Mouse (Mus musculus) heart, embryonic 16.5 days (tissue): ENCODE data around the gene Zfp219. TPM values are rescaled to one million over a fixed set of nuclear protein-coding genes. Genes with fewer than 3 reads are reported as not detected.

Experiments
- ATAC-seq: fragments of 200-750 bp; cut with Nextera tagmentation; replicated peaks from 2 replicates; pipeline ENCODE4 v1.8.0; 2017; ENCODE audit warnings: moderate number of reproducible peaks; ENCODE audit not compliant: insufficient read depth, low FRiP score; ENCODE audit errors: extremely low read depth
- H3K27ac ChIP-seq: fragments of 300-500 bp; sonication (generic); 2 replicates; pipeline ENCODE4 v1.5.1; 2014; ENCODE audit warnings: mild to moderate bottlenecking, low read length, control low read depth, moderate library complexity
- H3K27me3 ChIP-seq: fragments of 300-500 bp; sonication (generic); 2 replicates; pipeline ENCODE4 v1.6.1; 2014; ENCODE audit warnings: low read length, mixed read lengths; ENCODE audit not compliant: control insufficient read depth, insufficient read depth
- H3K36me3 ChIP-seq: fragments of 300-500 bp; sonication (generic); 2 replicates; pipeline ENCODE4 v1.6.1; 2014; ENCODE audit not compliant: control insufficient read depth, insufficient read depth
- H3K4me1 ChIP-seq: fragments of 300-500 bp; sonication (generic); 2 replicates; pipeline ENCODE4 v1.6.1; 2014; ENCODE audit warnings: low read length, mixed read lengths; ENCODE audit not compliant: control insufficient read depth, insufficient read depth
- H3K4me2 ChIP-seq: fragments of 300-500 bp; sonication (generic); 2 replicates; pipeline ENCODE4 v1.6.1; 2014; ENCODE audit warnings: low read depth, mild to moderate bottlenecking, control low read depth, low read length
- H3K4me3 ChIP-seq: fragments of 300-500 bp; sonication (generic); 2 replicates; pipeline ENCODE4 v1.5.1; 2014; ENCODE audit warnings: mild to moderate bottlenecking, control low read depth, low read length
- H3K9ac ChIP-seq: fragments of 300-500 bp; sonication (generic); 2 replicates; pipeline ENCODE4 v1.6.1; 2014; ENCODE audit warnings: low read length, control low read depth
- H3K9me3 ChIP-seq: fragments of 300-500 bp; sonication (generic); replicated peaks from 2 replicates; pipeline ENCODE4 v1.6.1; 2016; ENCODE audit warnings: low read length; ENCODE audit not compliant: control insufficient read depth
- WGBS: fragments of 180-500 bp; shearing (Covaris S2); extraction: QIAGEN DNeasy Blood & Tissue Kit; methylation state at CpG from one replicate; pipeline ENCODE4 v1.1.7; 2014; 5-methylcytosine and 5-hydroxymethylcytosine counted together
- polyA plus RNA-seq: library from polyadenylated mRNA; unstranded; fragments of >200 nt; fragmentation: Nextera tagmentation; extraction: Ambion mirVana; gene quantifications from 2 replicates; pipeline ENCODE4 v1.2.1, GENCODE M21; 2015

Zfp219 gene
- polyA plus RNA-seq, 1 experiment from 2014 or later = 19.7 TPM

DNA sequence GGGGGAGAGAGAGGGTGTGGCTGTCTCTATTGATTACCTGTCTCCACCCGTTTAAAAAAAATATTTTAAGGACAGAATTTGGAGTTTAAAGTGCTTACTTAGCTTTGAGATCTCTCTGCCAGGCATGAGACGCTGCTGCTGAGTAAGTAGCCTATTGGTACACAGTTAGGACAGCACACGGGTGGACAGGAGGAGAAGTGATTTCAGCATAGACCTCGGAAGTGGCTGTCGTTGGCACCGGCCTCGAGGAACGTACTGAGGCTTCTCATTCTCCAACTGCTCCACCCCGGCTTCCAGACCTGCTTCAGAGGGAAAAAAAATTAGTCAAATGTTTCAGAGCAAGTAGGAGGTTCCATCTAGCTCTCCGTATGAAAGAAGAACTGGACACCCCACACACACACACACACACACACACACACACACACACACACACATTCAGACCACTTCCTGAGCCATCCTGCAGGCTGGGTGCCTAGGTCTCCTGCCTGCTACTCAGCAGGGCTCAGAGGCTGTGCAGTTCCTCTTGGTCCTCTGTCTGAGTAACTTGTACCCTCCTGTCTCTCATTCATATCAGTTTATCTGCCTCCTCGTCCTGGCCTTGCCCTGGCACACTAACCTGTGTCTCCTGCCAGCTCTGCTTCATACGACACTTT, 25.2 kb downstream of the Zfp219 start:
- Histone ChIP-seq H3K36me3 (peaks cover 54% of the 10 kb centered on the region), H3K27ac (no peak overlapping the region), H3K9ac (no peak overlapping the region), H3K9me3 (no peaks in the 10 kb centered on the region), H3K4me1 (no peaks in the 10 kb centered on the region), H3K4me2 (no peak overlapping the region), H3K27me3 (no peaks in the 10 kb centered on the region), H3K4me3 (no peak overlapping the region)
- WGBS = 64% methylated on average over 12 of the region's 12 CpGs
- no peak for ATAC-seq

DNA sequence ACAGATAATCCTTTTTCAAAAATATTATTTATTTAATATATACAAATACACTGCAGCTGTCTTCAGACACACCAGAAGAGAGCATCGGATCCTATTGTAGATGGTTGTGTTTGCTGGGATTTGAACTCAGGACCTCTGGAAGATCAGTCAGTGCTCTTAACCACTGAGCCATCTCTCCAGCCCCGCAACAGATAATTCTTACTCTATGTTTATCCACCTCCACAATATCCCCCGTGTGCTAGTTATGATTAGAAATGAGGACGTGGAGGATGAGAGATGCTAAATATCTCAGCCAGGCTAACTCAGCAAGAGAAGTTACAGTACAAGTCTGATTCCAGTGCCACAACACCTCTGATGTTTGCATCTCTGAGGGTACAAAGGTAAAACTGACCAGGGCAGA, 26.1 kb downstream of the Zfp219 start:
- H3K4me2 ChIP-seq = no peak overlapping the region
- no peak overlapping the region for H3K4me3 ChIP-seq
- 84% methylated on average over 4 of the region's 4 CpGs for WGBS
- no peaks in the 10 kb centered on the region for H3K9me3 ChIP-seq
- peaks cover 58% of the 10 kb centered on the region for H3K36me3 ChIP-seq
- H3K27me3 ChIP-seq = no peaks in the 10 kb centered on the region
- H3K4me1 ChIP-seq = no peaks in the 10 kb centered on the region
- no peak for ATAC-seq
- H3K9ac ChIP-seq = no peak overlapping the region
- H3K27ac ChIP-seq = no peak overlapping the region

DNA sequence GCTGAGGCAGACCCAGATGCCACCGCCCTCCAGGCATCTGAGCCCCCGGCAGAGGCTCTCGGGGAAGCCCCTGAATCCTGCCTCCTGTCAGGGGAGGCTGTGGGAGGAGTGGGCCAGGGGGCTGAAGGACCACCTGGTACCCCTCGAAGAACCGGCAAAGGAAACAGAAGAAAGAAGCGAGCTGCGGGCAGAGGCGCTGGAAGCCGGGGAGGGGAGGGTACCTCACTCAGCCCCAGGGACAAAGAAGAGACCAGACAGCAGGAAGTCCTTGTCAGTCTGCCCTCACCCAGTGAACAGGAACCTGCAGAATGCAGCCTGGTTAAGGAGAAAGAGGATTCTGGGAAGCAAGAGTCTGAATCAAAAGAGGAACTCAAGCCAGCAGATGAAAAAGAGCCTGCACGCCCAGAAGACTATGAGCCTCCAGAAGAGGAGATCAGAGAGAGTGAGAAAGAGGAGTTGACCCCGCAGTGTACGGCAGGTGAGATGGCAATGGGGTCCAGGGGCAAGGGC, 31.0 kb downstream of the Zfp219 start:
- H3K9me3 ChIP-seq = no peaks in the 10 kb centered on the region
- H3K4me3 ChIP-seq = no peak overlapping the region
- peaks cover 18% of the 10 kb centered on the region for H3K4me1 ChIP-seq
- H3K27me3 ChIP-seq = no peaks in the 10 kb centered on the region
- 74% methylated on average over 12 of the region's 12 CpGs for WGBS
- no peak overlapping the region for H3K27ac ChIP-seq
- no peak for ATAC-seq
- no peak overlapping the region for H3K4me2 ChIP-seq
- H3K9ac ChIP-seq = no peak overlapping the region
- H3K36me3 ChIP-seq = peaks cover 46% of the 10 kb centered on the region

DNA sequence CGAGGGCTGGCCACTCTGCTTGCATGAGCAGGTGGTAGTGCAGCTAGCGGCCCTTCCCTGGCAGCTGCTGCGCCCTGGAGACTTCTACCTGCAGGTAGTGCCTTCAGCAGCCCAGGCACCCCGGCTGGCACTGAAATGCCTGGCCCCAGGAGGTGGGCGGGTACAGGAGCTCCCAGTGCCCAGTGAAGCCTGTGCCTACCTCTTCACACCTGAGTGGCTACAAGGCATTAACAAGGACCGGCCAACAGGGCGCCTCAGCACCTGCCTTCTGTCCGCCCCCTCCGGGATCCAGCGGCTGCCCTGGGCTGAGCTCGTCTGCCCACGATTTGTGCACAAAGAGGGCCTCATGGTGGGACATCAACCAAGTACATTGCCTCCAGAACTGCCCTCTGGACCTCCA, 31.8 kb downstream of the Zfp219 start:
- peaks cover 40% of the 10 kb centered on the region for H3K36me3 ChIP-seq
- WGBS = 88% methylated on average over 12 of the region's 12 CpGs

DNA sequence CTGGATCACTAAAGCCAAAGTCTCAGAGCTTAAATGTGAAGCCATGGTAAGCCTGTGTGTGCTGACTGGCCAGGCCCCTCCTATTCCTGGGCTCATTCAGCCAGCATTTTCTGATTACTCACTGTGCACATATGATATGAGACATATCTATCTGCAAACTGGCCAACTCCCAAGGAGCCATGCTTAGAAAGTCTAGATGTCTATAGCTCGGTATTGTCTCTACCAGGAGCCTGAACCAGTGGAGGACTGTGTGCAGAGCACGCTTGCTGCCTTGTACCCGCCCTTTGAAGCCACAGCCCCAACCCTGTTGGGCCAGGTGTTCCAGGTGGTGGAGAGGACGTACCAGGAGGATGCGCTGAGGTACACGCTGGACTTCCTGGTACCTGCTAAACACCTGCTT, 33.4 kb downstream of the Zfp219 start:
- H3K9me3 ChIP-seq = no peaks in the 10 kb centered on the region
- 83% methylated on average over 6 of the region's 6 CpGs for WGBS
- ATAC-seq = no peak
- H3K4me2 ChIP-seq = no peak overlapping the region
- 0 out of 2 replicates have a peak overlapping the region, but pooled peaks have one; percentile 42 for H3K9ac ChIP-seq
- H3K36me3 ChIP-seq = peaks cover 37% of the 10 kb centered on the region
- no peaks in the 10 kb centered on the region for H3K27me3 ChIP-seq
- peaks cover 21% of the 10 kb centered on the region for H3K4me1 ChIP-seq
- H3K27ac ChIP-seq = no peak overlapping the region
- H3K4me3 ChIP-seq = no peak overlapping the region

More for the DNA sequence above, 31.8 kb downstream of the Zfp219 start:
- no peak for ATAC-seq
- Histone ChIP-seq H3K9ac (no peak overlapping the region), H3K9me3 (no peaks in the 10 kb centered on the region), H3K4me3 (no peak overlapping the region), H3K27ac (no peak overlapping the region), H3K27me3 (no peaks in the 10 kb centered on the region), H3K4me2 (no peak overlapping the region), H3K4me1 (peaks cover 21% of the 10 kb centered on the region)

DNA sequence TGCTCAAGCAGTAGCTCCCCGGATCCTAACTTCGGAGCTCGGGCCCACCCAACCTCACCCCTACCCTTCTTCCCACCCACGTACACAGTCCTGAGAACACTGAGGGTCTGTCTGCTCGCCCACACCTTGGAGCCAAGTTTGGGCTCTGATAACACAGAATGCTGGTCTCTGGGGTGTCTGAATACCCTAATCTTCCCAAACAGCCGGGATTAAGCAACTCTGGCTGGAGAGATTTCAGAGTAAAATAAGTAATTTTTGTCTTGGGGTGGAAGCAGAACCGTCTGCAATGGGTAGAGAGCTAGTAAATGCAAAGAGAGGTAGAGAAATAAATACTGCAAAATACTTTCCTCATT, 34.4 kb downstream of the Zfp219 start:
- Histone ChIP-seq H3K4me2 (peak overlapping the region; percentile 90), H3K36me3 (peaks cover 27% of the 10 kb centered on the region), H3K4me1 (peaks cover 21% of the 10 kb centered on the region), H3K27me3 (no peaks in the 10 kb centered on the region), H3K4me3 (peak overlapping the region; percentile 88), H3K9me3 (no peaks in the 10 kb centered on the region), H3K9ac (peak overlapping the region; percentile 94), H3K27ac (peak overlapping the region; percentile 94)
- WGBS = 9% methylated on average over 7 of the region's 7 CpGs
- no peak for ATAC-seq

DNA sequence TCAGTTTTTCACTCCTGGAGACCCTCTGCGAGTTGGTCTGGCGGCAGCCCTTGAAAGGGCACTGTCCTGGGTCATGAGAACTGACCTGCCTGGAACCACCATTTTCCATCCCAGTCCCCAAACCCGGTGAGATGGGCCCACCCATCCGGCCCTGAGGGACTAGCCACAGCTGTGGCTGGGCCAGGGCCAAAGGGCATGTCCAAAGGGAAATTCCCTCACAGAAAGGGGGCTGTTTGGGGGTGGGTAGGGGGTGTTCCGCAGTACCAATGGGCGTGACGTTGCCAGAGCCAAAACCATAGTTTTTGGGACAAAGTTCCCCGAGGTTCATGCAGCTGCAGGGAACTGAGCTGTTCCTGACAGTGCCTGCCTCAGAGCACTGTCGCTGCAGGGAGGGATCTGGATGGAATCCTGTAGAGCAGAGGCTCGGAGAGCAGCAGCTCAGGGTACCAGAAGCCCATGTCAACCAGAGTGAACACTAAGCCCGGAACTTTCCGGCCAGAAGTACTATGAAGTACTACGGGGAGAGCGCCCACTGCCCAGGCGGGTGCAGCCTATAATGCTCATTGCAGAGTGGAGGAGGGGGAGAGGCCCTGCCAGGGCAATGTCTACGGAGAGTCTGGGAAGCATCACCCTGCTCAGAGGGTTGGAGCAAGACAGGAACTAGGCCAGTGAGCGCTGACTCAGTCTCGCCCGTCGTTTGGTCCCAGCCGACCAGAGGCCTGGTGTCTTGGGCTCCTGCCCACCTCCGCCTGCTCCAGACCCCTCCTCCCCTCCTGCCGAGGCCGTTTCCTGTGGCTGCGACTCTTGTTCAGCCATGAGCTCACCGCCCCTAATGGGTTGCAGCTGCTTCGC, 35.0 kb downstream of the Zfp219 start:
- under 1% methylated on average over 27 of the region's 27 CpGs for WGBS
- Histone ChIP-seq H3K4me2 (peak overlapping the region; percentile 90), H3K36me3 (peaks cover 25% of the 10 kb centered on the region), H3K9ac (peak overlapping the region; percentile 94), H3K4me3 (peak overlapping the region; percentile 88), H3K27ac (peak overlapping the region; percentile 94), H3K27me3 (no peaks in the 10 kb centered on the region), H3K9me3 (no peaks in the 10 kb centered on the region), H3K4me1 (peaks cover 21% of the 10 kb centered on the region)
- ATAC-seq = peak; percentile 71

DNA sequence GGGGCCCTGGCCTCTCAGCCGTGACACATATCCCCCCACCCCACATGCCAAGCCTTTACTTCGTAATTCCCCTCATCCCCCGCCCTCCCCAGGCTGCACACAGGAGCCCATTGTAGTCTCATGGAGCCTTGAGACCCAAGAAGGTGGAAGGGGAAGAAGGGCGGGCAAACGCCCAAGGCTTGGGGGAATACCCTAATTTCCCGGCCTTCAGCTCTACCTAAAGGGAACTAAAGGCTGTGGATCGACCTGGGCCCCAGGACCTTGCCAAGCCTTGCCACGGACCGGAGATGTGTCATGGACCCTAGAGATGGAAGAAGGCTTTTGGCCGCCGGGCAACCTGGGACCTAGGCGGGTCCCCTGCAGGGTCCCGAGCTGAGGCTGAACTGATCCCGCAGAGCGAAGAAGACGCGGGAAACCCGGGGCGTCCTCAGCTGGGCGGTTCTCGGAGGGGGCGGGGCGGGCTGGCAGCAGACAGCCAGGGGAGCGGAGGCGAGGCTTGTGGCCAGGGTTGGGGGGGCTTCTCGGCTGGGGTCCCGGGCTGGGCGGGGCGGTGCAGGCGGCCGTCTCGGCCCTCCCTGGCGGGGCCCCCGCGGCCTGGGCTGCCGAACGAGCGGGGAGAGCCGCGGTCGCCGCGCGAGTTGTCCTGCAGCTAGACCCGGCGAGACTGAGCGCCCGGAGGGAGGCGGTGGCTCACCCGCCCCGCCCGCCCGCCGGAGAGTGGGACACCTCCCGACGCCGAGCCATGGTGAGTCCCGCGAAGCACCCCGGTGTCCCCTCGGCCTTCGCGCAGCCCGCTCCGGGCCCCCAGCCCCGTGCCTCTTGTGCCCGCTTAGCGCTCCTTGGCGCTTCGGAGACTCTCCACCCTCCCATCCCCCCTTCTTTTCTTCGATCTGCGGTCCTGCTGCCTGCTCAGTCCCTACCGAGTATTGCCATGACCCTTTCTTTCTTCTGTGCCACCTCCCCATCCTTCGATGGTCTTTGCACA, 36.0 kb downstream of the Zfp219 start, which contains the start of gene Arhgef40:
Gene Arhgef40 (plus strand): TSS at position 473 of the 985 bp plus-strand sequence.
- Histone ChIP-seq H3K4me3 (peak within 1 kb of the TSS; percentile 88), H3K9me3 (no peaks in the 10 kb centered on the region), H3K27ac (peak within 1 kb of the TSS; percentile 94), H3K36me3 (peaks cover 16% of the 10 kb centered on the region), H3K4me2 (peak within 1 kb of the TSS; percentile 90), H3K4me1 (peaks cover 21% of the 10 kb centered on the region), H3K27me3 (no peaks in the 10 kb centered on the region), H3K9ac (peak within 1 kb of the TSS; percentile 94)
- under 1% methylated on average over 72 of the region's 74 CpGs for WGBS
- peak; percentile 76 for ATAC-seq
